Mouse (Mus musculus) kidney, postnatal 10 days (tissue): ENCODE measurements around the gene Dapk3.
"Not testable (repeated sequence)": the region's sequence is repeated elsewhere in the genome, so short reads cannot be mapped to it uniquely, and the experiment has no call there.

Experiments
- DNase-seq: peaks from one replicate; pipeline ENCODE4 v3.0.0; 2021; ENCODE audit warnings: mixed read lengths

Gene Dapk3

DNA sequence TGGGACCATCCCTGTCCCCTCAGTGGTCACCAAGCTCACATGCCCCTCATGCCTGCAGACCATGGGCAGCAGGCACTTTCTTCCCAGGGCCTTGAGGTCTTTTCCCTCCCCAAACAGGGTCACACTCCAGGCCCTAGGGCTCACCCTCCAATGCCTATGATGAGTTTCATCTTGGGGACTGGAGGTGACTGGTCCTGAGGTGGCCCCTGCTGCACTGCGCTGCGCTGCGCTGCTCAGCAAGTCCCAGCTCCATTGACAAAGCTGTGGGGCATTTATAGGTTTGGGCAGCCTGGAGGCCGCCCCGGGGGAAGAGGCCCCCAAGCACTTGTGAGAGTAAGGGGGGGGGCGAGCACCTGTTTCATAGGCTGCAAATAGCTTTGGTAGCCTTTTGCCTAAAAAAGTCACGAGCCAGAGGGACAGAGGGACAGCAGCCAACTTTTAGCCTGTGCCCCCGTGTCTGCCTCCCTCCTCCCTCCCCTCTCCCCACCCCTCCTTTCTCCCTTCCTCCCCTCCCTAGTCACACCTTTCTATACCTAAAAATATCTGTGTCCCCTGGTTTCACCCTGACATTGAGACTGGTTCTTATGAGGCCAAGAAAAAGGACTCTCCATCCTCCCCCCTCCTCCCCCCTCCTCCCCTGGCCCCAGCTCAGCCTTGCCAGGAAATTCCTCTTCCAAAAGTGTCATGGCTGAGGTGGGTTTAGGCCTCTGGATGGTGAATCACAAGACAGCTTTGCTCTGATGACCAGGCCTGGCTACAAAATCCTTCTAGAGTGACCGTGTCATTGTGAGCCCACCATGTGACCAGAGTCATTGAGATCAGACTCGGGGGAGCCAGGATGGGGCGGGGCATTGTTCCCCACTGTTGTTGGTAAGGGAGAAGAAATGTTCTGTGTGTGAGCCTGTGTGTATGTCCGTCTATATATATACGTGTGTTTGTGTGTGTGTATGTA lies 19.3 kb downstream of the Dapk3 start, which contains the start of gene Nmrk2:
Gene Nmrk2 (minus strand): TSS at position 245 of the 952 bp plus-strand sequence.
- DNase-seq = no peak

DNA sequence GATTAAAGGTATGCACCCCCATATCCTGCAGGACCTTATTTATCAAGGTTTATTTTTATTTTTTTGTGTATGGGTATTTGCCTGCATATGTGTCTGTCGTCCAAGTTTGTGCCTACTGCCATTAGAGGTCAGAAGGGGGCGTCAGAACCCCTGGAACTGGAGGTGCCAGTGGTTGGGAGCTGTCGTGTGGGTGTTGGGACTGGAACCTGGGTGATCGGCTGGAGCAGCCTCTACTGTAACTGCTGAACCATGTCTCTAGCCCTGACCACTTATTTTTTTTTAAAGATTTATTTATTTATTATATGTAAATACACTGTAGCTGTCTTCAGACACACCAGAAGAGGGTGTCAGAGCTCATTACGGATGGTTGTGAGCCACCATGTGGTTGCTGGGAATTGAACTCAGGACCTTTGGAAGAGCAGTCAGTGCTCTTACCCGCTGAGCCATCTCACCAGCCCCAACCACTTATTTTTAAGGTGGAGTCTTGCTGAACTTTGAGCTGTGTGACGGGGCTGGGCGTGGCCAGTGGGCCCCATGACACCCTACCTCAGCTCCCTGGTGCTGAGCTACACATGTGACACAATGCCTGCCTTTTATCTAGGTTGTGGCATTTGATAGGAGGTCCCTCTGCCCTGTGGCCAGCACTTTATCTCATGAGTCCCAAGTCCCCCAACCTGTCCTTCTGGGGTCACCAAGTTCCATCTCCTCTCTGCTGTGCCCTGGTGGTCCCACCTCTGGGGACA lies 20.3 kb downstream of the Dapk3 start:
- no peak for DNase-seq

DNA sequence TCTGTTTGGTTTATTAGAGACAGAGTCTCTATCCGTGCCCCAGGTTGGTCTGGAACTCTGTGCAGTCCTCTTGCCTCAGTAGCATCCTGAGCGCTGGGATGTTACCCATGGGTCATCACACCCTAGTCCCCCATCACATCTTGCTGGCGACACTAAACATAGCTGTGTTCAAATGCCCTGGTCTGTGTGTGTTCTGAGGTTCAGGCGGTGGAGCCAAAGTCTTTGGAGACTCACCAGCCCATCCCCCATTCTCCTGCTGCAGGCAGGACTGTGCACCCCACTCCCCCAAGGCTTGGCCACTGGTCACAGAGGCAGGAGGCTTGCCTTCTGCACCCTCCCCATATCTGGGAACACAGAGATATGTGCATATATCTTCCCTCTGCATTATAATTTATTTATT lies 21.3 kb downstream of the Dapk3 start:
- no peak for DNase-seq

DNA sequence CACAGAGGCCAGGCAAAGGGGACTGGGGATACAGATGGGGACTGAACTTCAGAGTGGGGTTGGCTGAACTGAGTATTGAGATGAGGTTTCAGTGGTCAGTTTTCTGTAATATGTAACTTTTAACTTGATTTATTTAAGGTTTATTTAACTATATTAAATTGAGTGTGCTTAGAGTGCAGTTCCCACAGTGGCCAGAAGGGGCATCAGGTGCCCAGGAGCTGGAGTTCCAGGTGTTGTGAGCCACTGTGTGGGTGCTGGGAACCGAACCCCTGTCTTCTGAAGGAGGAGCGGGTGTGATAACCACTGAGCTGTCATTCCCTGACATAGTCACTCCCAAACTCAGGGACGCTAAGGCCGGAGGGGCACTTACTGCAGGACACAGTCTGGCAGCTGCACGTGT lies 27.3 kb downstream of the Dapk3 start:
- no peak for DNase-seq

DNA sequence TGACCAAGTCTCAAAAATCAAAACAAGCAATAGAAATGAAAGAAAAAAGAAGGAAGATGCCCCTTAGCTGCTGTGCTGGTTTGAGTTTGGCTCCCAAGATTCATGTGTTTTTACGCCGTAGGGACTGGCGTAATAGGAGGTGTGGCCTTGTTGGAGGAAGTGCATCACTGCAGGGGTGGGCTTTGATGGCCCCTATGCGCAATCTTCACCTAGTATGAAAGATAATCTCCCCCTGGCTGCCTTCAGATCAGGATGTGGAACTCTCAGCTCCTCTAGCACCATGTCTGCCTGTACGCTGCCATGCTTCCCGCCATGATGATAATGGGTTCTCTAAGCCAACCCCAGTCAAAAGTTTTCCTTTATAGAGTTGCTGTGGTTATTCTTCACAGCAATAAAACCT lies 33.5 kb downstream of the Dapk3 start:
- no peak for DNase-seq

DNA sequence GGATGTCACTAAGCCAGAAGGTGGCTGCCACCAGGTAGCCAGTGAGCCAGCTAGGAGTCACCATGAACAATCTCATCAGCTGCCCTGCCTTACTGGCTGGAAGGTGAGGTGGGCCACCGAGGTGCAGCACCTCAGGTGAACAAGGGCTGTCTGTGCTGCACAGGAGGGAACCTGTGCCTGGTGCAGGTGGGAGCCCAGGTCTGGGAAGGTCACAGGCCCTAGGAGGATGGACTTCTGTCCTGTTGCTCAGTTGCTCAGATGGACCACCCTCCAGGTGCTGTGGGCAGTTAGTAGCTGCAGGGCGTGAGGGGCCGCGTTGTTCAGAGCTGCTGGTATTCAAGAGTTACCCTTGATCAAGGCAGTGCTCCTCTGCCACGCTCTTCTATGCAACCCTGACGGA lies 34.0 kb downstream of the Dapk3 start:
- no peak for DNase-seq

DNA sequence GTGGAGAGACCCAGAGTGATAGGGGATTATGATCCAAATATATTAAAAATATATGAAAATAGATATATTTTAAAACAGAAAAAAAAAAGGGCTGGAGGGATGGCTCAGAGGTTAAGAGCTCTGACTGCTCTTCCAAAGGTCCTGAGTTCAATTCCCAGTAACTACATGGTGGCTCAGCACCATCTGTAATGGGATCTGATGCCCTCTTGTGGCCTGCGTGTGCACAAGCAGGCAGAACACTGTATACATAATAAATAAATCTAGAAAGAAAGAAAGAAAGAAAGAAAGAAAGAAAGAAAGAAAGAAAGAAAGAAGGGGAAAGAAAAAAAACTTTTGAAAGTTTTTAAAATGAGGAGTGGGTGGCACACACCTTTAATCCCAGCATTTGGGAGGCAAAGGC lies 34.5 kb downstream of the Dapk3 start:
- not testable (repeated sequence) for DNase-seq

DNA sequence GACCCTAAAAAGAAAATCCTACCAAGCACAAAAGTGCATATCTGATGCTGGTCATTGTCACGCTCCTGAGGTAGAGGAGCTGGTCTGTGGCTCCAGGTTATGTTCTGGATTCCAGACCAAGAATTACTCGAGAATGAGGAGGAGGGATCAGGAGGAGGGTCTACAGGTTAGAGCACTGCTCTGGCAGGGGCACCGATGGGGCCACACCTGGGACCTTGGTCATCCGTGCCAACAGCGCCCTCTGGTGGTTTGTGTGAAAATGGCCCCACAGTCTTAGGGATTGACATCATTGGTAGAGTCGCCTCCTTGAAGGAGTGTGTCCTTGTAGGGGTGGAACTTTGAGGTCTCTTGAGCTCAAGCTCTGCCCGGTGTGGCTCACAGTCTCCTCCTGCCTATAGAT lies 35.2 kb downstream of the Dapk3 start:
- DNase-seq = peak; percentile 81

DNA sequence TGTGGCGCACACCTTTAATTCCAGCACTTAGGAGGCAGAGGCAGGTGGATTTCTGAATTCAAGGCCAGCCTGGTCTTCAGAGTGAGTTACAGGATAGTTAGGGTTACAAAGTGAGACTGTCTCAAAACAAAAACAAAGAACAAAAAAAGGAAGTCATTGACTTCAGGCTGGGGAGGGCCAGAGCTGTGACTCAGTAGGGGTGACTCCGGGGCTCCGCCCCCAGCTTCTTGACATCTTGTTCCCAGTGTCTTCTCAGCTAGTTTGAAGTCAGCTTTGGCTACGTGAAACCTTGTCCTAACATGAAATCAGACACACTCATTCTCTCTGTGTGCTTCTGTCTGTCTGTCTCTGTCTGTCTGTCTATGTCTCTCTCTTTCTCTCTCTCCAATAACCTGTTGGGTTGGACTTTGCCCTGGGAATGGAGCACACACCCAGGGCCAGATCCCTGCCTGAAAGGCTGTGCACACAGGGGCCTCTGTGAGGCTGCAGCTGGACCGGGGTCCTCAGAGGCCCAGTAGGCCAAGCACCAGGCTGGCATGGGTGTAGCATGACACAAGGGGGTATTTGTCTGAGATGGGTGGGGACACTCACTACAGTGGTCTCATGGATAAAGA lies 38.7 kb downstream of the Dapk3 start:
- no peak for DNase-seq

DNA sequence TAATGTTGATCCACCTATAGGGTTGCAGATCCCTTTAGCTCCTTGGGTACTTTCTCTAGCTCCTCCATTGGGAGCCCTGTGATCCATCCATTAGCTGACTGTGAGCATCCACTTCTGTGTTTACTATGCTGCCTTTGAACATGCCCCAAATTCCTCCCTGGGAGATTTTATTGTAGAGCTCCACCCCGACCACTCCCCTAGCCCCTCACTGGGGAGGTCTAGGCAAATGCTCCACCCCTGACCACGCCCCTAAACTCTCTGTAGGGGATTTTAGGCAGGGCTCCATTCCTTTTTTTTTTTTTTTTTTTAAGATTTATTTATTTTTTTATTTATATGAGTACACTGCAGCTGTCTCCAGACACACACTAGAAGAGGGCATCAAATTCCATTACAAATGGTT lies 40.9 kb downstream of the Dapk3 start:
- not testable (repeated sequence) for DNase-seq

DNA sequence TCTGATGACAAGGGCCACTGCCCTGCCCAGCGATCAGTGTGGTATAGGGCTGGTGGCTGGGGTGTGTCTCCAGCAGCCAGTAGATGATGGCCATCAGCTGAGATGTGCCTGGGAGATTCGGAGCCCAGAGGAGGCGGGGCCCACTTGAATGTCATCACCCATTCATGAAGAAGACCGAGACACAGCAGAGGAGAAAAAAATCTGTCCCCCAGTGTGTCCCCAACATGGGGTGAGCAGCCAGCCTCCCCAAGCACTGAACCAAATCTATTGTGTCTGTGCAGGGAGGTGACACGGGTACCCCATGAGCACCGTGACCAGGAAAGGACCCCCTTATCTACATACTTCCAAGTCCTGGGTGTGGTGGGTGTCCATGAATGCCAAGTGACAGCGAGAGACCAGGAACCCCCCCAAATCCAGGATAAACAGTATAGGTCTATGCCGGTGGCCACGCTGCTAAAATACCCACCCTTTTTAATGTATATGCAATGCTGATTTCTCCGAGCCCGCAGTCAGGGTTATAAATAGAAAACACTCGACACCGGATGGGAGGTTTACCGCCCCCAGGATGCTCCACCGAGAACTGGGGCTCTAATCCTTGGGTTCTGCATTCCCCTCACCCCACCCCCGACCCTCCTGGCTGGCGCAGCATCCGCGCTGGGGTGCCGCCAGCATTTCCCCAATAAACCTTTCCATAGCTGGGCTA lies 47.1 kb downstream of the Dapk3 start:
- DNase-seq = no peak

DNA sequence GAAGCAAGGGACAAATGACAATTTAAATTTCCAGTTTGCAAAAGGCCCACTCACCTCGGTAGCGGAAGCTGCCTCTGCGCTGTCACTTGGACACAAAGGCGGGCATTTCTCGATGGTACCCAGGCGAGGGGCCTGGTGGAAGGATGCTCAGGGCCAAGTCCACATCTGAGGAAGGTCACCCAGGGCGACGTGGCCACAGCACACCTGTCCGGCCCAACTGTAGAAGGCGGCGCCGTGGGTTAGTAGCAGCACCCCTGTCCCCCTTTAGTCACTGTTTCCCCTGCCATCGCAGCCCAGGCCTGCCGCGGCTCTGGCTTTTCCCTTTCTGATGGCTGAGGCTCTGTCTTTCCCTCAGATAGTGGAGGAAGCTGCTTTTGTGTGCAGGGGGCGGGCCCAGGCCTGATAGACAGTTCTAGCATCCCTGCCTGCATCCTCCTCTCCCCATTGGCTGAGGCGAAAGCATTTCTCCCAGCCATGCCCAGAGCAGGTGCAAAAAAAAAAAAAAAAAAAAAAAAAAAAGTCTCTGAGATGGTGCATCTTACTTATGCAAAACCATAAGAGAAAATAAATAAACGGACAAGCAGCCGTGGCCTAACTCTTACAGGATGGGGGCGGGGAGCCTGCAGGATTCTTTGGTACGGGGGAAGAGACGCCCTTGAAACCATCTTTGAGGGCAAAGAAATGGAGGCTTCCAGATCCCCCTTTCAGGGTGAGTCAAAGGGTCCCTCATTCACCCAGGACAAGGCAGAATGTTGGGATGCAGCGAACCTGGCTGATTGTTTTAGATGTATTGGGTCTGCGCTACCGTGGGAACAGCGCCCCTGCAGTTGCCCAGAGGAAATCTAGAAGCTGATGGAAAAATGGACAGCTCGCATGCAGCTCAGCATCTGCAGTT lies 47.9 kb downstream of the Dapk3 start, which contains the start of gene Atcay:
Gene Atcay (minus strand): TSS at position 396 of the 895 bp plus-strand sequence.
- DNase-seq = peak; percentile 50

DNA sequence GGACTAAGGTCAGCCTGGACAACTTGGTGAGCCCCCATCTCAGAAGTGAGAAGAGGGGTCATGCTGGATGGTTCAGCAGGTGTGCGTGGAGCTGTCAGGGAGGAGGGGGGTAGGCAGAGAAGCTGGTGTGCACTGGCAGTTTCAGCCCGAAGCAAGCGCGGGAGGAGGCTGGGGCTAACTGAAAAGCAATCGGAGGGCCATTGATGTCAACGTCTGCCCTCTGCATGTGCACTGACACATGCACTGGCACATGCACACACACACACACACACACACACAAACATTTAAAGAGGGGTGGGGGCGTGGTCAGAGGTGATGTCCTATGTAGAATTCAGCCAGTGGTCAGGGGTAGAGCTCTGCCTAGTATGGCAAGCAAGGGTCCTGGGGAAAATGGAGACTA lies 48.6 kb downstream of the Dapk3 start:
- no peak for DNase-seq

DNA sequence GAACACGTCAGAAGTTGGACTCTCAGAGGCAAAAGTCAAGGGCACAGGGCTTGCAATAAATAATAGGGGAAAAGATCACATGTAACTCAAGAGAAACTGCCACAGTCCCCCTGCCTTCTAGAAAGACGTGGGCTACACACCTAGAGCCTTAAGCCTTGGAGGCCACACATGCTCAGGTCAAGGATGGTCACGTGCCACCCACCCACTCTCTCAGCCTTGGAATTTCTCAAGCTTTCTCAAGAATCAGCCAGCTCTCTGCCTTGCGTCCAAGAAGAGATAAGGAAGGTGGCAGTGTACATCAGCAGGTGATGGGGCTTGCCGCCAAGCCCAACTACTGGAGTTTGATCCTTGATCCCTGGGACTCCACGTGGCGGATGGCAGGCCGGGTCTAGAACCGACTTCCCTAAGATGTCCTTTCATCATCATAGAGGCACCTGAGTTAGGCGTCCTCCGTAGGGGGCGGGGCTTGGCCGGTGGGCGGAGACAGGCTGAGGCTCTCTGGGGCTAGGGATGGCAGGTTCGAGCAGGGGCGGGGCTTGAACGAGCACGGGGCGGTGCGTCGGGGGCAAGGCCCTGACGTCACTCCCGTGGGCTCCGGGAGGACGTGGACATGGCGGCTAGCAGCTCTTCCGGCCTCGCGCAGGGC lies 49.9 kb downstream of the Dapk3 start, which contains the start of gene Zfr2:
Gene Zfr2 (plus strand): TSS at position 576 of the 646 bp plus-strand sequence.
- peak; percentile 95 for DNase-seq

DNA sequence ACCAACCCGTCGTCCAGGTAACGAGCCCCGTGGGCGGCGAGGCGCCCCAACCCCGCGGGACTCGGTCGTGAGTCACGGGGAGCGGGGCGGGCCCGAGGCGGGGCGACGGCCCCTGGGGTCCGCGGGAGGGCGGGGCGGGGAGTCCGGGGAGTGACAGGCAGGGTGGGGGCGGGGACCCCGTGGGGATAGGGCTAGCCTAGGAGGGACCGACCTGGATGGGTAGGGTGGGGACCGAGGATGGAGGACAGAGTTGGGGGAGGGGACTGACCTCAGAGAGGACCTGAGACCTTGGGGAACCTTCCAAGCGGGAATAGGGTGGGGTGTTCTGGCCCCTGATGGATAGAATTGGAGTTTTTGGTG lies 50.4 kb downstream of the Dapk3 start:
- no peak for DNase-seq

DNA sequence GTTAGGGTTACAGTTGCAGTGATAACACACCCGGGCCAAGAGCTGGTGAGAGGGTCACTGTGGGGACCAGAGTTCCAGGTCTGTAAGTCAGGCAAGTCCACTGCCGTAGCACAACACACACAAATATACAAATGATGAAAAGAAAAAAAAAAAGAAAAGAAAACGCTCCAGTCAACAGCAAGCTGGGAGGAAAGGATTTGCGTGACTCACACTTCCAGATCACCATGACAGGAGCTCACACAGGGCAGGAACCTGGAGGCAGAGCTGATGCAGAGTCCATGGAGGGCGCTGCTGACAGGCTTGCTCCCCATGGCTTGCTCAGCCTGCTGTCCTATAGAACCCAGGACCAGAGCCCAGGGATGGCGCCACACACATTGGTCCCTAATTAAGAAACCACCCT lies 51.4 kb downstream of the Dapk3 start:
- no peak for DNase-seq

DNA sequence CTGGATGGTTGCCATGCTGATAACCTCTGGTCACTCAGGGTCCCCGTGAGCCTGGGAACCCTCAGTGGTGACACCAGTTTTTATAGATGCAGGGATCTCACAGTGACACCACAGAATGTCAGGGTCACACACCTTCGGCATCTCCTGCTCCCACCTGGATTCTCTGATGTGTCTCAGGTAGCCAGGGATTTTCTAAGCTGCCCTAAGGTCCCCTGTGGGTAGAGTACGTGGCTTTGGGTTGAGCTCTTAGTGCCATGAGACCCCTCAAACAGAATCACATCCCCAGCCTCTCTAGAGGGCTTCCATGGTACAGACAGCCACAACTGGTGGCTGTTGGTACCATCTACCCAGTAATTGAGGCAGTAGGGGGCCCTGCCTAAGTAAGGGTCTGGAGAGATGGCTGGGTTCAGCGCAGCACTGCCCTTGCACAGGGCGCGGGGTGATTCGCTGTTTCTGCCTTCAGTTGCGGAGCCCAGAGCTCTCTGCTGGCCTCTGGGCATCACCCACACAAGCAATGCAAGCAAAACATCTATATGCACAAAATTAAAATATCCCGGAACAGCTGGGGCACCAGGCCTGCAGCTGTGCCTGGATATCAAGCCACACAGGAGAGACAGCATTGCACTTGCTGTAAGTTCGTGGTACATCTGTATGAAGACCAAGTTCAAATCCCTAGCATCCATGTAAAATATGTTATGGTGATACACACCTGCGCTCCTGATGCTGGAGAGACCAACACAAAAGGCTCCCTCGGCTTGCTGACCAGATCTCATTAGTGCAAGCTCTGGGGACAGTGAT lies 53.9 kb downstream of the Dapk3 start:
- DNase-seq = no peak

DNA sequence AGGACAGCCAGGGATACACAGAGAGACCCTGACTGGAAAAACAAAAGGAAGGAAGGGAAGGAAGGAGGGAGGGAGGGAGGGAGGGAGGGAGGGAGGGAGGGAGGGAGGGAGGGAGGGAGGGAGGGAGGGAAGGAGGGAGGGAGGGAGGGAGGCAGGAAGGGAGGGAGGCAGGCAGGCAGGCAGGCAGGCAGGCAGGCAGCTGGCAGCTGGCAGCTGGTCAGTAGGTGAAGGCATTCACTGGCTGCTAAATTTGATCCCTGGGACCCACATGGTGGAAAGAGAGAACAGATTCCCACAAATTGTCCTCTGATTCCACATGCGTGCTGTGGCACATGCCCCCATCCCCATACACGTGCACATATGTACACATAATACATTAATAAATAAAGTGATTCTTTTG lies 55.8 kb downstream of the Dapk3 start:
- DNase-seq = no peak

DNA sequence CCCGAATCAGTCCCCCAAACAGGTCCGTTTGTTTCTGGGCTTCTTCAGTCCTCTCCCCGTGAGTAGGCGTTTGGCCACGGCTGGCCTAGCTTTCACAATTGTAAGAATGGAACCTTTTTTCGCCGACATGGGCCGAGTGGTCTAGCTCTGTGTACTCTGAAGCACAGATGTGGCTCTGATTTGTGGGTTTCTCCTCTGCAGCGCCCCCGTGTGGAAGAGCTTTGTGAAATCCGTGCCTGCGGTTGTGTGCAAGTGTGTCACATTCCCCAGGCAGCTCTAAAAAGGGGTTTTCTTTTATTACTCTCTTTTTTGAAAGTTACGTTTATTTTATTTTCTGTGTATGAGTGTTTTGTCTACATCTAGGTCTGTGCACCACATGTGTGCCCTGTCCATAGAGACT lies 58.1 kb downstream of the Dapk3 start:
- peak; percentile 70 for DNase-seq

DNA sequence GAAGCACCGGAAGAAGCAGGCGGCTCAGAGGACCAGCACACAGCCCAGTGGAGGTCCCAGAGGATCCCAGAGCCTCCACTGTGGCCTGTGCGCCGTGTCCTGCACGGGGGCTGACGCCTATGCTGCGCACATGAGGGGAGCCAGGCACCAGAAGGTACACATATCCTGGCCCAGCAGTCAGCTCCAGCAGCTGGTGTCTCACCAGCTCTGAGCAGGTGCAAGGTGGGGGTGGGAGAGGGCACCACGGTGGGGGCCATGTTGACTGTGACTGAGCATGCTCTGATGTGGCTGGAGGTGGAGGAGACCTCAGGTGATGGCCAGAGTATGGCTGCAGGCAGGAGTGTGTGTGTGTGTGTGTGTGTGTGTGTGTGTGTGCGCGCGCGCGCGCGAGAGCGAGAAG lies 59.2 kb downstream of the Dapk3 start:
- peak; percentile 9 for DNase-seq
